Mouse (Mus musculus) liver, adult 2 months (tissue): Measurements from ENCODE around the gene Col25a1.

Experiments
- CTCF ChIP-seq: fragments of 200-500 bp; IDR thresholded peaks from 2 replicates; pipeline ENCODE4 v1.5.1; 2011; ENCODE audit warnings: low read depth, low read length, control low read depth
- POLR2A ChIP-seq: fragments of 200-500 bp; IDR thresholded peaks from 2 replicates; pipeline ENCODE4 v1.6.1; 2011; ENCODE audit warnings: low read length, control low read depth; ENCODE audit not compliant: insufficient read depth; ENCODE audit errors: extremely low read depth

- no peak for TF ChIP-seq POLR2A
- no peak for TF ChIP-seq CTCF
Measured at GRCm38 (mm10) chr3:130389261-130389975, 258.1 kb downstream of the Col25a1 start.
